Mouse (Mus musculus) kidney, adult 2 months (tissue): ENCODE measurements around the gene Hnrnpul1. TPM values are rescaled to one million over a fixed set of nuclear protein-coding genes. Genes with fewer than 3 reads are reported as not detected.
A peak's percentile ranks its signal among the peaks of the same experiment; 100 is the strongest.

Experiments used
- DNase-seq: peaks from one replicate; pipeline ENCODE4 v3.0.0; 2021
- H3K27ac ChIP-seq: fragments of 200-500 bp; 2 replicates; pipeline ENCODE4 v1.5.1; 2012; ENCODE audit warnings: low read depth, low read length, control low read depth, inconsistent platforms; ENCODE audit not compliant: insufficient read depth
- H3K27me3 ChIP-seq: fragments of 200-500 bp; replicated peaks from 2 replicates; pipeline ENCODE4 v1.6.1; 2012; ENCODE audit warnings: mild to moderate bottlenecking, moderate library complexity, low read length, inconsistent platforms; ENCODE audit not compliant: control insufficient read depth, insufficient read depth
- H3K36me3 ChIP-seq: fragments of 200-500 bp; 2 replicates; pipeline ENCODE4 v1.6.1; 2012; ENCODE audit warnings: mild to moderate bottlenecking, moderate library complexity, low read length, inconsistent platforms; ENCODE audit not compliant: control insufficient read depth, insufficient read depth
- H3K4me1 ChIP-seq: fragments of 200-500 bp; 2 replicates; pipeline ENCODE4 v1.6.1; 2011; ENCODE audit warnings: low read length; ENCODE audit not compliant: control insufficient read depth, insufficient read depth
- H3K4me3 ChIP-seq: fragments of 200-500 bp; 2 replicates; pipeline ENCODE4 v1.5.1; 2011; ENCODE audit warnings: mild to moderate bottlenecking, low read depth, low read length, control low read depth; ENCODE audit not compliant: insufficient read depth
- CTCF ChIP-seq: fragments of 200-500 bp; conservative IDR thresholded peaks from 2 replicates; pipeline ENCODE4 v1.5.1; 2011; ENCODE audit warnings: low read depth, mild to moderate bottlenecking, control low read depth, low read length, moderate library complexity, mixed read lengths; ENCODE audit not compliant: insufficient read depth, insufficient read length
- POLR2A ChIP-seq: fragments of 200-500 bp; IDR thresholded peaks from one replicate; pipeline ENCODE4 v1.6.1; 2011; ENCODE audit warnings: low read depth, low read length, control low read depth
- WGBS: fragments of 180-500 bp; shearing (Covaris S2); methylation state at CpG from one replicate; pipeline ENCODE4 v1.1.7; 2018; 5-methylcytosine and 5-hydroxymethylcytosine counted together
- polyA plus RNA-seq: library from polyadenylated mRNA; depleted of rRNA; stranded (reverse); fragments of >200 nt; gene quantifications from 2 replicates; pipeline ENCODE4 v1.2.3, GENCODE M21; 2012

Gene Hnrnpul1
- polyA plus RNA-seq, 1 experiment, result 41.7 TPM

GRCm38 (mm10) chr7:25704716-25705364 lies 49.7 kb downstream of the Hnrnpul1 start:
- TF ChIP-seq CTCF (no peak), POLR2A (no peak)
- no peak for DNase-seq

GRCm38 (mm10) chr7:25703793-25704494 lies 50.6 kb downstream of the Hnrnpul1 start:
- 37% methylated on average over 10 of the region's 10 CpGs for WGBS

More at GRCm38 (mm10) chr7:25704716-25705364, 49.7 kb downstream of the Hnrnpul1 start:
- H3K4me3 ChIP-seq, result no peak overlapping the region
- no peak overlapping the region for H3K27ac ChIP-seq
- WGBS, result 31% methylated on average over 35 of the region's 37 CpGs
- 0 out of 2 replicates have a peak, but pooled peaks cover 3% of the 10 kb centered on the region for H3K4me1 ChIP-seq
- H3K27me3 ChIP-seq, result no peaks in the 10 kb centered on the region
- no peaks in the 10 kb centered on the region for H3K36me3 ChIP-seq

GRCm38 (mm10) chr7:25702350-25702749 lies 52.2 kb downstream of the Hnrnpul1 start:
- no peaks in the 10 kb centered on the region for H3K36me3 ChIP-seq
- no peaks in the 10 kb centered on the region for H3K4me1 ChIP-seq
- no peak overlapping the region for H3K4me3 ChIP-seq
- H3K27ac ChIP-seq, result no peak overlapping the region
- DNase-seq, result no peak
- no peak for TF ChIP-seq CTCF
- no peak for TF ChIP-seq POLR2A
- WGBS, result 97% methylated on average over 2 of the region's 2 CpGs
- H3K27me3 ChIP-seq, result no peaks in the 10 kb centered on the region

More at GRCm38 (mm10) chr7:25703793-25704494, 50.6 kb downstream of the Hnrnpul1 start:
- no peak overlapping the region for H3K27ac ChIP-seq
- H3K4me1 ChIP-seq, result no peaks in the 10 kb centered on the region
- TF ChIP-seq POLR2A, result no peak
- TF ChIP-seq CTCF, result no peak
- no peak overlapping the region for H3K4me3 ChIP-seq
- DNase-seq, result peak; percentile 52
- no peaks in the 10 kb centered on the region for H3K36me3 ChIP-seq
- H3K27me3 ChIP-seq, result no peaks in the 10 kb centered on the region

GRCm38 (mm10) chr7:25700732-25701131 lies 53.8 kb downstream of the Hnrnpul1 start:
- no peaks in the 10 kb centered on the region for H3K4me1 ChIP-seq
- no peak overlapping the region for H3K4me3 ChIP-seq
- no peak for DNase-seq
- H3K27ac ChIP-seq, result no peak overlapping the region
- no peak for TF ChIP-seq POLR2A
- TF ChIP-seq CTCF, result peak; percentile 35; the same call in 1 of the 2 replicates
- 78% methylated on average over 12 of the region's 12 CpGs for whole genome bisulfite sequencing
- H3K36me3 ChIP-seq, result no peaks in the 10 kb centered on the region
- no peaks in the 10 kb centered on the region for H3K27me3 ChIP-seq

- Histone ChIP-seq H3K27me3 (no peaks in the 10 kb centered on the region), H3K4me1 (no peaks in the 10 kb centered on the region), H3K27ac (no peak overlapping the region), H3K36me3 (no peaks in the 10 kb centered on the region), H3K4me3 (no peak overlapping the region)
- DNase-seq, result no peak
- WGBS, result 68% methylated on average over 13 of the region's 13 CpGs
- no peak for TF ChIP-seq POLR2A
- TF ChIP-seq CTCF, result 0 out of 2 replicates have a peak, but pooled peaks have one; percentile 2
Measured at GRCm38 (mm10) chr7:25699851-25700250, 54.7 kb downstream of the Hnrnpul1 start.

- Histone ChIP-seq H3K27ac (no peak overlapping the region), H3K27me3 (no peaks in the 10 kb centered on the region), H3K4me3 (no peak overlapping the region), H3K36me3 (no peaks in the 10 kb centered on the region), H3K4me1 (no peaks in the 10 kb centered on the region)
- TF ChIP-seq POLR2A (no peak), CTCF (no peak)
- DNase-seq, result no peak
- 69% methylated on average over 8 of the region's 8 CpGs for WGBS
Measured at GRCm38 (mm10) chr7:25694104-25694503, 60.5 kb downstream of the Hnrnpul1 start.

- no peak overlapping the region for H3K27ac ChIP-seq
- no peak overlapping the region for H3K4me3 ChIP-seq
- no peaks in the 10 kb centered on the region for H3K36me3 ChIP-seq
- H3K4me1 ChIP-seq, result peaks cover 7% of the 10 kb centered on the region; the same call in 1 of the 2 replicates
- WGBS, result 55% methylated on average over 5 of the region's 5 CpGs
- no peak for TF ChIP-seq CTCF
- TF ChIP-seq POLR2A, result no peak
- no peaks in the 10 kb centered on the region for H3K27me3 ChIP-seq
- no peak for DNase-seq
Measured at GRCm38 (mm10) chr7:25690051-25690450, 64.5 kb downstream of the Hnrnpul1 start.
